Mouse (Mus musculus) T-helper 17 cell (primary cell): ENCODE results near the gene Atf5.

Experiments
- in situ Hi-C, 2 experiments: fragments of 300-600 bp; cut with MboI, MseI; formaldehyde crosslinking; loops; 1 replicate in 1 of 2; 2 replicates in 1 of 2; pipeline ENCODE4 v1.15.1; 2025; ENCODE audit warnings: high pct_unique_total_duplicates in 2 of 2

Atf5 gene

DNA sequence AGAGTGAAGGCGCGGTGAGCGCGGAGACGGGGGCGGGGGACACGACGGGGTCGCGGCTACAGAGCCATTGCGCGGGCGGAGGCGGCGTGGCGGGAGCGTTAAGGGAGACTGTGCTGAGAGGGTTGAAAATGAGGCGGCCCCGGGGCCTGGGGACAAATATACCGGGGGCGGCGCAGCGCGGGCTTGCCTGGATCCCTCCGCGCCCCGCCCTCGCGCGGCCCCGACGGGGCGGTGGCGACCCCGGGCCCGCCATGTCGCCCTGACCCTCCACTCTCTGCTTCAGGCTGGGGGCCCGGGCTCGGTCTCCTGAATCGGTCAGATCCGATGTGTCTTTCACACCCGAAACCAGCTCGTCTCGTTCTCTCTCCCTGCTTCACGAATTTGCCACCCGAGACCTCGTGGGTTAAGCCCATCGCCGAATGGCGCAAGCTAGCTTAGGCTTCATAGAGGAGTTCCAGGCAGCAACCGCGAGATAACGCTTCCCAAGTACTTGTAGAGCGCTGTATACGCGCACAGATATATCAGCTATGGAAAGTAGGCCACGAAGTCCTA is at the start of gene Atf5:
TSS of gene Atf5 (minus strand) at position 189 of the 552 bp plus-strand sequence.
- in situ Hi-C loops = loop anchor here in 1 of 2 experiments (5.0 kb wide), 1 partner anchor 69 kb away; the partner anchor contains the start of gene Vrk3

DNA sequence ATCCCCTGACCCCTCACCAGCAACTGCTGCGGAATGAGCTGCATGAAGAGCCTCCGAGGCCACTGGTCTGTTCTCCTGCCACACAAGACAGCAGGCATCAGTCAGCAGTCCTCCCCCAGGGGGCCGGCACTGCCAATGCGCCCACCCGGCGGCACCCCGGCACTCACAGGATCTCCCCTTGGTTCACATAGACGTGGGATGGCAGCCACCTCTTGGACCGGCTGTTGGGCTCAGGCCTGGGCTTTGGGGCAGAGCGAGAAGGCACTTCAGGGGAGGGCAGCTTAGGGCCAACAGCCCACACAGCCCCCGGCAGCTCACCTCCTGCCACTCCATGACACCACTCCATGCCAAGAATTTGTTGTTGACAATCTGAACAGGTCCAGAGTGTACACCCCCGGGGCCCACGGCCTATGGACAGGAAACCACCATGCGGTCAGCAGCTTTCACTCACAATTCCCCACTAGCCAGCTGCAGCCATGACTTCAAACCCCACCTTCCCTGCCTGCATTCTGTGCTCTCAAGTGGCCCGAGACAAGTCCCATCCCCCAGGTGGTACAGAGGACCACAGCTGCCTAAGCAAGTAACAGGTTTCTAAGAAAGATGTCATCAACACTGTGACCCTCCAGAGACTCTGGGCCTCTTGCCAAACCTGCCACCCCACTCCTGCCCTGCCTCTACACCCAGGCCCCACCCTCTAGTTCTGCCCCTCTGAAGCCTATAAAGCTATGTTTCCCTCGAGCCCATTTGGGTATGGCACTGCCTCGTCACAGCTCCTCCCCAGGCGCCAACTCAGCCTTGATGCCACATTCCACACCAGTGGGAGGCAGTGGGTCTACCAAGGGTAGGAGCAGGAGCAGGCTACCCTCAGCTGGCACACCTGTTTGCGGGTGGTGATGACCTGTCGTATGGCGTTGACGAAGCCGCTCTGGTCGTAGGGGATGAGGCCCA is 48.4 kb upstream of the Atf5 start:
- in situ Hi-C loops = no loop called here

DNA sequence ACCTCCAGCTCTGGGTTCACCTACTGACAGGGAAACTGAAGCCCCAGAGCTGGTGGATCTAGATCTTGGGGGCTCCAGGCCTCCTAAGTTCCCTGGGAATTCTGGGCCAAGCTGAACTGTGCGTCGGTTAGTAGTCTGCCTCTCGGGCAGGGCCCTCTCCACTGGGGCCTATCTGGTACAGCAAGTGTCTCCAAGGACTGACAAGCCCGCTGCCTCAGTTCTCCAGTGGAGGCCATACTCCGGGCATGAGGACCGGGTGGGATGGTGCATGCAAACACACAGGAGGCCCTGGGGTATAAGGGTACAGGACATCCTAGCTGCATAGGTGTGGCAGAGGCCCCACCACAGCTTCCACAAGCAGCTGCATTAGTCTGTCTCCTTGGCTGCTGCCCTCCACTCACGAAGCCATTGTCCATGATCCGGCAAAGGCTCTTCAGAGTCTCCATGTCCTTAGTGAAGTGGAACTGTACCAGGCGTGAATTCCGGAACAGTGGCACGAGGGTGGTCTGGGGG is 47.6 kb upstream of the Atf5 start:
- in situ Hi-C loops = no loop called here

DNA sequence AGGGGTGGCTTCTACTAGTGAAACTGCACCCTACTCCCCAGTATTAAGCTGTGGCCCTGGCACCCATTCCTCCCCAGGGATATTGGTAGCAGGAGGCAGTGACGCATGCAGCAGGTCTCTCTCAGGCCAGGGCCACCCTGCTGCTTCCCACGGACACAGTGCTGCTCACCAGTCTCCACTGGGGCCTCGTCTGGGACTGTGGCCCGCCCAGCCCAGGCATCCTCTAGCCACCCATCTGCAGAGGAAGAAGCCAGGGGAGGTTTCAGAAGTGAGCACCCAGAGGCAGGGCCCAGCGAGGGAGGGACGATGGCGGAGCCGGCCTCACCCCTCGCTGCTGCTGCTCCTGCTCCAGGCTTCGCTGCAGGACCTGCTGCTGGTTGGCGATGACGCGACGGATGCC is 46.8 kb upstream of the Atf5 start:
- in situ Hi-C loops = no loop called here

DNA sequence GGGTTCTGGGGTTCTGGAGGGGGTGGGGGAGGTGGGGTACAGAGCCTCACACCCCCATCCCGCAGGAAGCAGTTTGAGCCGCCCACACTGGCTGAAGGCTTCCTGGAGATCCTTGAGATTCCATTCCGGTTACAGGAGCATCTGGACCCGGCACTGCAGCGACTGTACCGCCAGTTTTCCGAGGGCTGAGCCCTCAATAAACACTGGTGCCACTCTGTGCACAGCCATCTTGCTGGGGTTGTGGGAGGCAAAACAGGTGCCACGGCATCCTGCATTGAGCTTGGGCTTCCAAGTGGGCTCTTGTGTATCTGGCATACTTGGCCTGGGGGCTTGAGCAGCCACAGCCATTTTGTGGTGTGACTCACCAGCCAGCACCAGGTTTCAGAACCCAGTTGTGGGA is 46.0 kb upstream of the Atf5 start:
- in situ Hi-C loops = no loop called here

DNA sequence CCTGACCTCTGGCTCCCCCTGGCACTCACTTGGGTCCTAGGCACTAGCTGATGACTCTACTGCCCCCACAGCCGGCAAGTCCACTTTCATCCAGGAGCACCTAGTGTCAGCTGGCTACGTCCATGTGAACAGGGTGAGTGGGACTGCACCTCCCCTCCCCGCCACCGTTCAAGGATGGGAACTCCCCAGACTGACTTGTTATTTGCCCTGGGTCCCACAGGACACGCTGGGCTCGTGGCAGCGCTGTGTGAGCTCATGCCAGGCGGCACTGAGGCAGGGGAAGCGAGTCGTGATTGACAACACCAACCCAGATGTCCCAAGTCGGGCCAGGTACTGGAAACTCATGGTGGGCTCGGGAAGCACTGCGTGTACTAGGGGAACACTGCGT is 45.0 kb upstream of the Atf5 start:
- in situ Hi-C loops = no loop called here

DNA sequence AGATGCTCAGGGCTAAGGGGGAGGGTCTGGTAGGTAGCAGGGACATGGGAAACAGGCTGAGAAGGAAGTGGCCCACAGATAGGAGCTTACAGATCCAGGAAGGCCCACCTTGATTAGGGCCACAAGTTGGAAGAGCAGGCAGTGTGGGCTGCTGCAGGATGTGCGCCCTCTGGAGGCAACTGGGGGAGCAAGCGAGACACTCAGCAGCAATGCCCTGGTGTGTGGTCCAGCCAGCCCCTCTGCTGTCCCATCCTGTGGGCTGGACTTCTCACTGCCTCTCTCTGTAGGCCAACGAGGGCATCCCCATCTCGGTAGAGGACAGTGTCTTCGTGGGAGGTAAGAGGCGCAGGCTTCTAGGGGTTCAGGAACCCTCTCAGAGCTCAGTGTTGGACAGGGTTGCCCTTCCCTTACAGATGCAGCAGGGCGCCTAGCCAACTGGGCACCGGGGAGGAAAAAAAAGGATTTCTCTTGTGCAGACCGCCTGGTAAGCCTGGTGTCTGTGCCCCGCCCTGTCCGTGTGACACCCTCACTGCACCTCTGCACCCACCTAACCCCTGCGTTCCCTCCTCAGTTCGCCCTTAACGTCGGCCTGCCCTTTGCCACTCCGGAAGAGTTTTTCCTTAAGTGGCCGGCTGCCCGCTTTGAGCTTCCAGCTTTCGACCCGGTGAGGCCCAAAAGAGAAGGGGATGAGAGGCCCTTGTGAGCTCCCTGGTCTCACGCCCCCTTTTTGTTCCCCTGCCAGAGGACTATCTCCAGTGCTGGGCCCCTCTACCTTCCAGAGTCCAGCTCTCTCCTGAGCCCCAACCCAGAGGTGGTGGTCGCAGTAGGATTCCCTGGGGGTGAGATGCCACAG is 44.3 kb upstream of the Atf5 start:
- in situ Hi-C loops = no loop called here

DNA sequence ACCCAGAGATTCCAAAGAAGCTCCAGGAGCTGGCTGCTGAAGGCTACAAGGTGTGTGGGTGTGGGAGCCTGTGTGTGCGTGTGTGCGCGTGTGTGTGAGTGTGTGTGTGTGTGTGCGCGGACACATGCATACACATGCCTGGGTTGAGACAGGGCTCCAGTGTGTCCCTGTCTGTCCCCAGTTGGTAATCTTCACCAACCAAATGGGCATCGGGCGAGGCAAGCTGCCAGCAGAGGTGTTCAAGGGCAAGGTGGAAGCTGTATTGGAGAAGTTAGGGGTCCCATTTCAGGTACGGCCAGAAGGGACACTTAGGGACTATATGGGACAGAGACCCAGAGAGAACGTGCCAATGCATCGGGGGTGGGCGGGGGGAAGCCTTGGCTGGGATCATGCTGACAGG is 43.4 kb upstream of the Atf5 start:
- in situ Hi-C loops = loop anchor here in 1 of 2 experiments (10.0 kb wide), 2 partner anchors 665 to 1065 kb away; partner anchors contain the start of genes Klk8, Klk9, Plekha4 and Ppp1r15a

DNA sequence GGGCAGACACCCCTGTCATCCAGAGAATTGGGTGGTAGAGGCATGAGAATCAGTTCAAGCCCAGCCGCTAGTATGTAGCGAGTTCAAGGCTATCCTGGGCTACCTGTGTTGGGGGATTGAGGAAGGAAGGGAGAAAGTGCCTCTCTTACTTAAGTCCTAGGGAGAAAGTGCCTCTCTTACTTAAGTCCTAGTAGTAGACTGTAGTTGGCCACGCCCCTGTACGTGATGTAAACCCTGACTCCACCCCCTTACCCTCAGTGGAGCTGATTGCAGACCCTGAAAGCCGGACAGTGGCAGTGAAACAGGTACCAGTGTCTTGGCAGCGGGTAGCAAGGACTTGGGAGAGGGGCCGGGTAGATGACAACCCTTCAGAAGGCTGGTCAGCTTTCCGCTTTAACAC is 41.4 kb upstream of the Atf5 start:
- in situ Hi-C loops = loop anchor here in 1 of 2 experiments (10.0 kb wide), 2 partner anchors 667 to 1063 kb away; partner anchors contain the start of genes Klk8, Klk9, Plekha4 and Ppp1r15a

DNA sequence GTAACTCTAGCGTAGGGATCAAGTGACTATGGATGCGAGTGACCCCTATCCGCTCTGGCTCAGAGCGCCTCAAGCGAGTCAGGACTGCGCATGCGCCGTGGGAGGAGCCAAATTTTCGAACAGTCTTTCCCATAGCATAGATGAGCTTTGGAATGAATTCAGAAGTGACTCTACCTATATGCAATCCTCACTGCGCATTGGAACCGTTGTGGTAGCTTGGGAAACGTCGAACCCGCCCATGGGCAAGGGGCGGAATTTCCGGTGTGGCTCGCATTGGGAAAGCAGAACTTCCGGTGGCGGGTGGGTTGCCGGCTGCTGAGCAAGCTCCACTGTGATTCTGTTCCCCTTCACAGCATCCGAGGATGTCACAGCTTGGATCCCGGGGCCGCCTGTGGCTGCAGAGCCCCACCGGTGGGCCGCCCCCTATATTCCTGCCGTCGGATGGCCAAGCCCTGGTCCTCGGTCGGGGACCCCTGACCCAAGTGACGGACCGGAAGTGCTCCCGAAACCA is 40.6 kb upstream of the Atf5 start, which contains the start of gene Pnkp:
TSS of gene Pnkp (plus strand) at position 98 of the 511 bp plus-strand sequence.
- in situ Hi-C loops = loop anchor here in 1 of 2 experiments (10.0 kb wide), 2 partner anchors 668 to 1062 kb away; partner anchors contain the start of genes Klk8, Klk9, Plekha4 and Ppp1r15a

DNA sequence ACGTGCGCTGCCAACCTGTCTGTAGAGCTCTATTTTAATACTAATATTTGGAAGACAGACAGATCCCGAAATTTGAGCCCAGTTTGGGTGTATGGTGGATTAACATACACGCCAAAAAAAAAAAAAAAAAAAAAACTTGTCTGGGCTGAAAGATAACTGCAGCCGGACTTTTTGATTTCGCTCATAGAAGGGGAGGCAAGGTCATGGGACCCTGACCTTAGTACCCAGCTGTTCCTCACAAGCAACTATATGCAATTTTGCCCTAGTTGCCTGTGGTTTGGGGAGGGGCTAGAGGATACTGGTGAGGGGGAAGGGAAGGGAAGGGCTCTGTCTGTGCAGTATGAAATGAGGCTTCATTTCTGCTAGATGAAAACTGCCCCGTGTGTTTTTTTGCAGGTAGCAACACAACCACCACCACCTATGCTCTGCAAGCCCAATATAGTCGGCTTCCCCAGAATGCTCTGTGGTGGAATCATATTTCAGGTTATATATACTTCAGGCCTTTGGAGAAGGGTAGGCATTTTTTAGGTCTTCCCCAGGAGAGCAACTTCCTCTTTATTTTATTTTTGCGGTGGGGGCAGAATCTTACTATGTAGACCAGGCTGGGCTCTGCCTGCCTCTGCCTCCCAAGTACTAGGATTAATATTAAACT is 39.9 kb upstream of the Atf5 start:
- in situ Hi-C loops = loop anchor here in 1 of 2 experiments (10.0 kb wide), 2 partner anchors 668 to 1062 kb away; partner anchors contain the start of genes Klk8, Klk9, Plekha4 and Ppp1r15a

DNA sequence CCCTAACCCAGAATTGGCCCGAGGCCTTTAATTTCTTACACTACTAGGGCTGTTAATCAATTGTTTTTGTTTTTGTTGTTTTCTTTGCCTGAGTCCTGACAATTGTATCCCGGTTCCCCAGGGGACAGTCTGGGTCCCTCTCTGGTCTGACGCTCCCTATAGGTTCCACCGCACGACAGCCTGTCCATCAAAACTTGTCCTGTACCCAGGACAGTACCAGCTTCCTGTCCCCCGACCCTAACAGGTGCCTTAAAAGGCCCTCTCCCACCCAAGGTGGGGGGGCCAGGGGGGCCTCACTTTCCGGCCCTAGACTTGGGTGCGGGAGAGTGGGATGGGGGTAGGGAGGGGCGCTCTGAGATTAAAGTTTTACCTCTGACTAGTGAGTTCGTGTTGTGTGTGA is 38.6 kb upstream of the Atf5 start:
- in situ Hi-C loops = loop anchor here in 1 of 2 experiments (10.0 kb wide), 2 partner anchors 670 to 1060 kb away; partner anchors contain the start of genes Klk8, Klk9, Plekha4 and Ppp1r15a

DNA sequence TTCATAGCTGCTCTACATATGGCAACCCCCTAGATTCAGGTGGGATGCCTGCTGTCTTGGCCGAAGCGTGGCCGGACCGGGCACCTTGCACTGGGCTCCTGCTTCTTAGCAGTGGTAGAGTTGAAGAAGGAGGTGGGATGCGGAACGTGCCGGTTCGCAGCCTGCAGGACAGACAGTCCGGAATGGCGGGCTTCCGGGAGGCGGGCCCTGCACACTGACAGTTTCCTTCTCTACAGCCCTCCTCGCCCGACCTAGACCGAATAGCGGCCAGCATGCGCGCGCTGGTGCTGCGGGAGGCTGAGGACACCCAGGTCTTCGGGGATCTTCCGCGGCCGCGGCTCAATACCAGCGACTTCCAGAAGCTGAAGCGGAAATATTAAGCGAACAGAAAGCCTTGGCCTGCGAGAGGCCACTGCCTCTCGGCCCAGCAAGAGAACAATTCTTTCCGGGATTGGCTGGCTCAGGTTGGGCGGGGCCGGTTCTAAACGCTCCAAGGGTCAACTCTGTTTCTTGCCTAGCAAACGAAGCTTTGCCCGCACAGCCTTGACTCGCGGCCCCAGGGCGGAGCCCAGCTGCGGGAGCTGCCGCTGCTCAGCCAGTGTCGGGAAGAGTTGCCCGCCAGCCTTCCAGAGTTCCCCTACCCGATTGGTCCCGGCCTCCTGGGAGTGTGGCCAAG is 38.0 kb upstream of the Atf5 start:
- in situ Hi-C loops = loop anchor here in 1 of 2 experiments (5.0 to 10.0 kb wide), 6 partner anchors 107 to 1060 kb away; partner anchors contain the start of genes Fam83e, Klk8, Klk9 and Nr1h2

DNA sequence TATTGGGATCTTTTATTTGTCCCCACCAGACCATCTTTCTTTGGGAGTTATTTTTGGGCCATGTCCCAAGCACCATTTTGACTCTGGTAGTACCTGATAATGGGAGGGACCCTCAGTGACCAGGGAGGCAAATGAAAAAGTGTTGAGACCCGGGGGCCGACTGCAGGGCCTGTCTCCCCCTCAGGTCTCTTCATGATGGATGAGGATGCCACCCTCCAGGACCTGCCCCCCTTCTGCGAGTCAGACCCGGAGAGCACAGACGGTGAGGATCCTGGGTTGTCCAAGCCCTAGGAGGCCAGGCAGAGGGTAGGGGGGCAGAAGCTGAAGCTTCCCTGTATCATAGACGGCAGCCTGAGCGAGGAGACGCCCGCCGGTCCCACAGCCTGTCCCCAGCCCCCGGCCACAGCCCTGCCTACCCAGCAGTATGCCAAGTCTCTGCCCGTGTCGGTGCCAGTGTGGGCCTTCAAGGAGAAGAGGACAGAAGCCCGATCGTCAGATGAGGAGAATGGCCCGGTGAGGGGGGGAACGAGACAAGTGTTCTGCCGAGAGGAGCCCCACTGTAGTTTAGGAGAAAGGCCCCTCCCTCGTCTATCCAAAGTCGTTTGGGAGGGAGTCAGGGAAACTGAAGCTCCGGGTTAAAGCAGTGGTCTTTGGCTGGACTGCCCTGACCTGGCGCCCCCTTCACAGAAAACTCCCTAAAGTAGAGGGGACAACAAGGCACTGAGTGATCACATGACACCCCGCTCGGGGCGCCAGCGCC is 37.3 kb upstream of the Atf5 start:
- in situ Hi-C loops = loop anchor here in 1 of 2 experiments (5.0 to 10.0 kb wide), 6 partner anchors 106 to 1059 kb away; partner anchors contain the start of genes Fam83e, Klk8, Klk9 and Nr1h2

DNA sequence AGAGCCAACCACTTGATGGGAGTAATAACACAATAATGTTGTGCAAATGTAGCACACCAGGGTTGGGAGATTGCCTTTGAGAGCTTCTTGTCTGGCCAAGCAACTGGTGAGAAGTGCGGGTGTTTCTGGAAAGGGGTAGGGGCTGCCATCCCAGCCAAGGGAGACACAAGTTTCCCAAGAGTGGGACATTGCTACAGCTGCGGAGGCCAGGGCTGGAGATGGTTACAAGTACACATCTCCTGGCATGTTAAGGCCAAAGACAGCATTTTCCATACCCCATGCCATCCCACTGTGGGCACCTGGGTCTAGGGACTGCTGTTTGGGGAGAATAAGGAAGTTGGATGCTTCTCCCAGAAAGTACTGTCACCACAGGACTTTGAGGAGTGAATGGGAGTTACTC is 36.6 kb upstream of the Atf5 start:
- in situ Hi-C loops = loop anchor here in 1 of 2 experiments (5.0 to 10.0 kb wide), 6 partner anchors 106 to 1058 kb away; partner anchors contain the start of genes Fam83e, Klk8, Klk9 and Nr1h2

DNA sequence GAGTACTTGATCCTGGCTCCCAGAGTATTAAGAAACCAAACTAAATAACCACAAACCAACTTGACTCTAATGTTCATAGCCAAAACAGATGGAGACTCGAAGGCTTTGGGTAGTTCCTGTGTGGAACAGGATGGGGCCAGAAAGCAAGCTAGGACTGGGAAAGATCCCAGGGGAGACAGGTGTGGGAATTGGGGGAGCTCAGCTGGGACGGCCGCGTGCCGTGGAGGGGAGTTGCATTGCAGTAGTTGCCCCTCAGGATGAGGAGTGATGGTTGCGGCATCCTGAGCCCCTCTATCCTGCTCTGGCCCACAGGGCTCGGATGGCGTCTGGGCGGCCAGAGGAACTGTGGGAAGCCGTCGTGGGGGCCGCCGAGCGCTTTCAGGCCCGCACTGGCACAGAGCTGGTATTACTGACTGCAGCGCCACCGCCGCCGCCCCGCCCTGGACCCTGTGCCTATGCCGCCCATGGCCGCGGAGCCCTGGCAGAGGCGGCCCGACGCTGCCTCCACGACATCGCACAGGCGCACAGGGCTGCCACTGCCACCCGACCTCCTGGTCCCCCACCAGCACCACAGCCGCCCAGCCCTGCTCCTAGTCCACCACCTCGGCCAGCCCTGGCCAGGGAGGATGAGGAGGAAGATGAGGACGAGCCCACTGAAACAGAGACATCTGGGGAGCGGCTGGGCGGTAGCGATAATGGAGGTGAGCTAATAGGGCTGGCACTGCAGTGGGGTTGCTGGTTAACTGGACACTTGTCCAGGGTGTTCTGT is 36.0 kb upstream of the Atf5 start:
- in situ Hi-C loops = loop anchor here in 1 of 2 experiments (5.0 to 10.0 kb wide), 6 partner anchors 105 to 1058 kb away; partner anchors contain the start of genes Fam83e, Klk8, Klk9 and Nr1h2

DNA sequence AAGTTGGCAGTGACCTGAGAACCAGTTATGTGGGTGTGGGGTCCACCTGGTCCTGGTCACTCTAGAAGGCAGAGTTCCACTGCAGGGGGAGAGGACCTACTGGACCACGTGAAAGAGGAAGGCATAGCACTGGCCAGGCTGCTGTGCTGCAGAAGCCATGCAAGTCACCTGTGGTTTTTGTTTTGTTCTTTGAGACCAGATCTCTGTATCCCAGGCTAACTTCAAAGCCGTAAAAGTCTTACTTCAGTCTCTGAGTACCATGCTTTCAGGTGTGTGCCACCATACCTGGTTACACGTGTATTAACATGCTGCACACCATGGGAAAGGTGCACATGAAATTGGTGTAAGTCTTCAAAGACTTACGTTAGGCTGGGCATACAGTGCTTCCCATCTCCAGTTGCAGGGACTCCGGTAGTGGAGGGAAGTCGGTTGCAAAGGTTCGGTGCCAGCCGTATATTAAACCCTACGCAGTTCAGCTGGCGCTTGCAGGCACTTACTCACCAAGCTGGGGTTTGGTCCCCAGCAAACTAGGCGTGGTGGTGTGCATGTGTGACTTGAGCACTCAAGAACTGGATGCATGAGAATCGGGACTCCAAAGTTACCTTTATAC is 35.3 kb upstream of the Atf5 start:
- in situ Hi-C loops = loop anchor here in 1 of 2 experiments (5.0 to 10.0 kb wide), 6 partner anchors 104 to 1057 kb away; partner anchors contain the start of genes Fam83e, Klk8, Klk9 and Nr1h2
